Comparison of ENCODE assay signal across 8 mouse cellular contexts in genomic region chr11:32642249-32642876, GRCm38 (mm10). TPM values are rescaled to one million over a fixed set of nuclear protein-coding genes. Genes with fewer than 3 reads are reported as not detected.
DNase-seq lines count a peak whose midpoint lies in the region; ATAC-seq and TF ChIP-seq lines count a peak whose summit lies in the region.

Gene Fbxw11 (plus strand): TSS chr11:32642724.

- TF ChIP-seq CTCF in kidney, postnatal 0 days (IDR thresholded peaks at IDR 0.05; ENCODE audit: low read depth): no peak

- H3K36me3 ChIP-seq in heart, embryonic 12.5 days: no peaks in the 10 kb centered on the region
- no peaks in the 10 kb centered on the region for H3K36me3 ChIP-seq in kidney, postnatal 0 days (ENCODE audit: insufficient read depth, low read length)
- H3K36me3 ChIP-seq in liver, embryonic 11.5 days (ENCODE audit: control insufficient read depth, insufficient read depth, low read length): no peaks in the 10 kb centered on the region
- no peaks in the 10 kb centered on the region for H3K36me3 ChIP-seq in stomach, embryonic 14.5 days (ENCODE audit: control insufficient read depth, insufficient read depth, low read length)

- peaks cover 29% of the 10 kb centered on the region for H3K4me1 ChIP-seq in heart, embryonic 12.5 days (replicated peaks)
- H3K4me1 ChIP-seq in kidney, postnatal 0 days (replicated peaks; ENCODE audit: insufficient read depth, low read length): 0 out of 2 replicates have a peak, but pooled peaks cover 3% of the 10 kb centered on the region
- H3K4me1 ChIP-seq in liver, embryonic 11.5 days (replicated peaks; ENCODE audit: control insufficient read depth, insufficient read depth, low read length): peaks cover 21% of the 10 kb centered on the region
- H3K4me1 ChIP-seq in stomach, embryonic 14.5 days (ENCODE audit: control insufficient read depth, insufficient read depth, low read length): peaks cover 13% of the 10 kb centered on the region; the same call in 1 of the 2 replicates

- H3K9me3 ChIP-seq in heart, embryonic 12.5 days (replicated peaks): no peaks in the 10 kb centered on the region
- H3K9me3 ChIP-seq in kidney, postnatal 0 days (replicated peaks; ENCODE audit: low read length): no peaks in the 10 kb centered on the region
- H3K9me3 ChIP-seq in liver, embryonic 11.5 days (ENCODE audit: control insufficient read depth, low read length): no peaks in the 10 kb centered on the region
- no peaks in the 10 kb centered on the region for H3K9me3 ChIP-seq in stomach, embryonic 14.5 days (ENCODE audit: control insufficient read depth, low read depth, low read length)

- H3K4me2 ChIP-seq in heart, embryonic 12.5 days: peak within 1 kb of the TSS; percentile 97
- H3K4me2 ChIP-seq in kidney, postnatal 0 days (ENCODE audit: low read length): peak within 1 kb of the TSS; percentile 78
- peak within 1 kb of the TSS; percentile 93 for H3K4me2 ChIP-seq in liver, embryonic 11.5 days
- peak within 1 kb of the TSS; percentile 84 for H3K4me2 ChIP-seq in stomach, embryonic 14.5 days (replicated peaks; ENCODE audit: low read depth, low read length)

- H3K27ac ChIP-seq in heart, embryonic 12.5 days (ENCODE audit: poor library complexity, severe bottlenecking): peak within 1 kb of the TSS; percentile 100
- peak within 1 kb of the TSS; percentile 97 for H3K27ac ChIP-seq in kidney, postnatal 0 days
- peak within 1 kb of the TSS; percentile 98 for H3K27ac ChIP-seq in liver, embryonic 11.5 days (ENCODE audit: low read depth, low read length)
- H3K27ac ChIP-seq in stomach, embryonic 14.5 days (ENCODE audit: low read length): peak within 1 kb of the TSS; percentile 98

- ATAC-seq in erythroid progenitor cell, adult 5-6 weeks (replicated peaks; ENCODE audit: low FRiP score, poor library complexity, severe bottlenecking): peak; percentile 93
- ATAC-seq in heart, embryonic 12.5 days (ENCODE audit: insufficient number of reproducible peaks, low FRiP score): peak; percentile 93
- ATAC-seq in kidney, postnatal 0 days (replicated peaks; ENCODE audit: low FRiP score, low read depth): peak; percentile 93
- peak; percentile 92 for ATAC-seq in liver, embryonic 11.5 days (replicated peaks; ENCODE audit: low FRiP score)
- ATAC-seq in stomach, embryonic 14.5 days (ENCODE audit: insufficient number of reproducible peaks, insufficient read depth, low FRiP score, low read depth): peak; percentile 93

- peak within 1 kb of the TSS; percentile 99 for H3K4me3 ChIP-seq in heart, embryonic 12.5 days
- peak within 1 kb of the TSS; percentile 89 for H3K4me3 ChIP-seq in kidney, postnatal 0 days (replicated peaks; ENCODE audit: low read depth, low read length)
- peak within 1 kb of the TSS; percentile 89 for H3K4me3 ChIP-seq in liver, embryonic 11.5 days (ENCODE audit: low read depth, low read length)
- H3K4me3 ChIP-seq in stomach, embryonic 14.5 days (ENCODE audit: low read depth, low read length): peak within 1 kb of the TSS; percentile 82

- under 1% methylated on average over 64 of the region's 64 CpGs for WGBS in heart, embryonic 12.5 days
- WGBS in kidney, postnatal 0 days: 0% methylated on average over 54 of the region's 64 CpGs
- WGBS in liver, embryonic 11.5 days: under 1% methylated on average over 59 of the region's 64 CpGs
- WGBS in stomach, embryonic 14.5 days: under 1% methylated on average over 64 of the region's 64 CpGs

- H3K9ac ChIP-seq in heart, embryonic 12.5 days: peak within 1 kb of the TSS; percentile 99
- H3K9ac ChIP-seq in kidney, postnatal 0 days (ENCODE audit: low read depth, low read length): peak within 1 kb of the TSS; percentile 93
- H3K9ac ChIP-seq in liver, embryonic 11.5 days (ENCODE audit: low read depth, low read length): peak within 1 kb of the TSS; percentile 94
- H3K9ac ChIP-seq in stomach, embryonic 14.5 days (replicated peaks; ENCODE audit: low read depth, low read length): peak within 1 kb of the TSS; percentile 83

- DNase-seq in CD4-positive helper T cell, adult 2 months (ENCODE audit: low read depth, low spot score): peak; percentile 97
- peak; percentile 95 for DNase-seq in brain, embryonic 18.5 days (ENCODE audit: low read depth, low spot score)
- DNase-seq in kidney, postnatal 0 days (ENCODE audit: low spot score): peak; percentile 98
- peak; percentile 97 for DNase-seq in liver, embryonic 11.5 days (ENCODE audit: low spot score)
- DNase-seq in naive thymus-derived CD4-positive, alpha-beta T cell, adult 2 months (ENCODE audit: low read depth): peak; percentile 97

- H3K27me3 ChIP-seq in heart, embryonic 12.5 days (replicated peaks): no peaks in the 10 kb centered on the region
- no peaks in the 10 kb centered on the region for H3K27me3 ChIP-seq in kidney, postnatal 0 days (ENCODE audit: insufficient read depth, low read length)
- H3K27me3 ChIP-seq in liver, embryonic 11.5 days (replicated peaks; ENCODE audit: control insufficient read depth, insufficient read depth, low read length): no peaks in the 10 kb centered on the region
- H3K27me3 ChIP-seq in stomach, embryonic 14.5 days (ENCODE audit: control insufficient read depth, insufficient read depth, low read length): no peaks in the 10 kb centered on the region

RNA-seq across cellular contexts. Expression of gene Fbxw11, which starts in this region (rescaled TPM):
- total RNA-seq in erythroid progenitor cell, adult 5-6 weeks (2015; ENCODE audit: low replicate concordance): 8.4 and 16.6 TPM in 2 replicates
- 14.9 and 30.0 TPM in 2 replicates for total RNA-seq in erythroid progenitor cell, adult 5-6 weeks (2017; ENCODE audit: low replicate concordance)
- polyA plus RNA-seq in heart, embryonic 12.5 days (2016; fragmentation: Nextera tagmentation; extraction: Ambion mirVana): 76.0 and 79.2 TPM in 2 replicates
- 61.1 and 68.4 TPM in 2 replicates for polyA plus RNA-seq in kidney, postnatal 0 days (2015; fragmentation: Nextera tagmentation; extraction: Ambion mirVana)
- 44.2 and 54.1 TPM in 2 replicates for polyA plus RNA-seq in liver, embryonic 11.5 days (2014; fragmentation: Nextera tagmentation; extraction: Ambion mirVana)
- polyA plus RNA-seq in stomach, embryonic 14.5 days (2014; fragmentation: Nextera tagmentation; extraction: Ambion mirVana): 65.1 and 67.3 TPM in 2 replicates

Comparison
In these comparisons a context has a peak if more than half of its experiments do, and no peak if none do; other contexts are left out.
1. Peak in every context shown above with its lines: DNase-seq, ATAC-seq, H3K4me3 ChIP-seq and H3K27ac ChIP-seq.